Mouse (Mus musculus) cortical plate, adult 2 months (tissue): ENCODE results near the gene Efnb2.

ENCODE experiments used
- CTCF ChIP-seq: fragments of 200-500 bp; IDR thresholded peaks from 2 replicates; pipeline ENCODE4 v1.5.1; 2011; ENCODE audit warnings: mild to moderate bottlenecking, control low read depth, low read length; ENCODE audit not compliant: insufficient read depth; ENCODE audit errors: extremely low read depth
- POLR2A ChIP-seq: fragments of 200-500 bp; IDR thresholded peaks from 2 replicates; pipeline ENCODE4 v1.6.1; 2011; ENCODE audit warnings: mild to moderate bottlenecking, low read length, control low read depth; ENCODE audit not compliant: insufficient read depth; ENCODE audit errors: extremely low read depth

GRCm38 (mm10) chr8:8655346-8656340 lies 5.4 kb downstream of the Efnb2 start:
- no peak for TF ChIP-seq CTCF
- TF ChIP-seq POLR2A = no peak
